Comparison of ENCODE assay signal across 8 mouse cellular contexts in genomic region chr8:103234374-103234773, GRCm38 (mm10).
DNase-seq lines count a peak whose midpoint lies in the region; ATAC-seq and TF ChIP-seq lines count a peak whose summit lies in the region.

No protein-coding gene starts in this region.

- peak; percentile 99 for ATAC-seq in lung, embryonic 14.5 days (ENCODE audit: insufficient read depth)
- ATAC-seq in neural tube, embryonic 15.5 days (ENCODE audit: low FRiP score) = no peak
- ATAC-seq in megakaryocyte, adult 5-6 weeks (ENCODE audit: poor library complexity, severe bottlenecking) = no peak

- no peak overlapping the region for H3K4me2 ChIP-seq in lung, embryonic 14.5 days
- no peak overlapping the region for H3K4me2 ChIP-seq in neural tube, embryonic 15.5 days

- peak; percentile 97 for DNase-seq in lung, embryonic 14.5 days
- DNase-seq in lung, adult 18-20 months = no peak
- peak; percentile 67 to 72 for DNase-seq in kidney, postnatal 4 days
- DNase-seq in frontal cortex, postnatal 25 days (ENCODE audit: low spot score in 2 of 2) = no peak
- no peak for DNase-seq in cerebellum, postnatal 10 days

- WGBS in lung, embryonic 14.5 days = 3% methylated on average over 2 of the region's 2 CpGs
- WGBS in neural tube, embryonic 15.5 days = 71% methylated on average over 2 of the region's 2 CpGs

- no peak overlapping the region for H3K4me3 ChIP-seq in lung, embryonic 14.5 days (ENCODE audit: low read depth, low read length)
- H3K4me3 ChIP-seq in embryonic fibroblast, embryonic 13.5 days (ENCODE audit: insufficient read depth, low read length) = no peak overlapping the region
- H3K4me3 ChIP-seq in neural tube, embryonic 15.5 days (replicated peaks) = no peak overlapping the region

- no peaks in the 10 kb centered on the region for H3K27me3 ChIP-seq in lung, embryonic 14.5 days (ENCODE audit: insufficient read depth, low read length)
- no peaks in the 10 kb centered on the region for H3K27me3 ChIP-seq in neural tube, embryonic 15.5 days (replicated peaks)

- no peaks in the 10 kb centered on the region for H3K36me3 ChIP-seq in lung, embryonic 14.5 days (ENCODE audit: insufficient read depth)
- H3K36me3 ChIP-seq in neural tube, embryonic 15.5 days = no peaks in the 10 kb centered on the region

- H3K4me1 ChIP-seq in lung, embryonic 14.5 days (ENCODE audit: insufficient read depth) = peaks cover 14% of the 10 kb centered on the region
- peaks cover 7% of the 10 kb centered on the region for H3K4me1 ChIP-seq in embryonic fibroblast, embryonic 13.5 days (ENCODE audit: control insufficient read depth, insufficient read depth, low read length)
- 0 out of 2 replicates have a peak, but pooled peaks cover 5% of the 10 kb centered on the region for H3K4me1 ChIP-seq in neural tube, embryonic 15.5 days

- no peak overlapping the region for H3K9ac ChIP-seq in lung, embryonic 14.5 days
- H3K9ac ChIP-seq in neural tube, embryonic 15.5 days (replicated peaks) = no peak overlapping the region

- no peak for TF ChIP-seq POLR2A in embryonic fibroblast, embryonic 13.5 days (IDR thresholded peaks at IDR 0.05; ENCODE audit: low read depth, low read length)

- no peak for TF ChIP-seq CTCF in lung, embryonic 14.5 days (IDR thresholded peaks at IDR 0.05; ENCODE audit: low read depth)
- no peak for TF ChIP-seq CTCF in embryonic fibroblast, embryonic 13.5 days (IDR thresholded peaks at IDR 0.05; ENCODE audit: borderline replicate concordance, insufficient read depth, low read length)

- H3K9me3 ChIP-seq in lung, embryonic 14.5 days (ENCODE audit: low read depth, low read length) = no peaks in the 10 kb centered on the region
- no peaks in the 10 kb centered on the region for H3K9me3 ChIP-seq in neural tube, embryonic 15.5 days (replicated peaks)

- H3K27ac ChIP-seq in lung, embryonic 14.5 days (ENCODE audit: low read depth) = peak overlapping the region; percentile 76
- H3K27ac ChIP-seq in embryonic fibroblast, embryonic 13.5 days (ENCODE audit: insufficient read depth, low read length) = peak overlapping the region; percentile 85
- H3K27ac ChIP-seq in neural tube, embryonic 15.5 days (replicated peaks) = peak overlapping the region; percentile 23; the same call in 1 of the 2 replicates

Comparison
In these comparisons a context has a peak if more than half of its experiments do, and no peak if none do; other contexts are left out.
1. DNase-seq: peak in lung, embryonic 14.5 days (single experiment) and kidney, postnatal 4 days (2 of 2); none in lung, adult 18-20 months (0 of 2), frontal cortex, postnatal 25 days (0 of 2) and cerebellum, postnatal 10 days (0 of 2).
2. H3K27ac ChIP-seq: peak in every context shown above with its lines; median percentile 85 in embryonic fibroblast, embryonic 13.5 days; 76 in lung, embryonic 14.5 days; 23 in neural tube, embryonic 15.5 days.